Mouse (Mus musculus) right cerebral cortex, adult 18-20 months (tissue): ENCODE measurements around the gene Anxa2.

Experiments
- DNase-seq: peaks from one replicate; pipeline ENCODE4 v3.0.0; 2022; ENCODE audit warnings: mixed read lengths

Anxa2 gene

GRCm38 (mm10) chr9:69514206-69514605, 60.8 kb downstream of the Anxa2 start:
- DNase-seq, result no peak

GRCm38 (mm10) chr9:69515416-69515815, 62.0 kb downstream of the Anxa2 start:
- DNase-seq, result no peak

GRCm38 (mm10) chr9:69517387-69518035, 64.1 kb downstream of the Anxa2 start:
- DNase-seq, result peak; percentile 90
